Mouse (Mus musculus) megakaryocyte, embryonic 14.5 days (primary cell): ENCODE data around the gene Eno1.

ENCODE experiments used
- FLI1 ChIP-seq: IDR thresholded peaks from 2 replicates; pipeline ENCODE4 v1.6.1; 2012; ENCODE audit warnings: low read length, inconsistent platforms, mixed read lengths
- GATA1 ChIP-seq: IDR thresholded peaks from 3 replicates; pipeline ENCODE4 v1.6.1; 2012; ENCODE audit warnings: mixed read lengths, low read length, inconsistent platforms, borderline replicate concordance

DNA sequence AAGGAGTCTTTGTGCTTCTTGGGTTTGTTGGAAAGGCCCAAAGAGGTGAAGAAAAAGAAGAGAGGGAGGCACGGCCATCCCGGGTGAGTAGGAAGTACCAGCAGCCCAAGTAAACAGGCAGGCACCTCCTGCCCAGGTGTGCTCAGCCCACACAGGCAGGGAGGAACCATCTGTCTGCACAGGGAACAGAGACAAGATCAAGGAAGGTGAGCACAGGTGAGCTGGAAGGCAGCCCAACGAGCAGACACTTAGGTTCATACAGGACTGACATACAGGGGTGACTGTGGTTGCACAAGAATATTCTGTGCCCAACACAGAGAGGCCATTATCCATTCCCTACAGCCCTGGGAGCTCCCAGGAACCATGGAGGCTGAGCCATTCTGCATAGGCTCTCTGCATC lies 31.6 kb upstream of the Eno1 start:
- no peak for TF ChIP-seq FLI1
- TF ChIP-seq GATA1: no peak
